Mouse (Mus musculus) frontal cortex, adult (tissue): ENCODE results near the gene Spata18.
A peak's percentile ranks its signal among the peaks of the same experiment; 100 is the strongest.

Experiments
- ATAC-seq: cut with Nextera tagmentation; 2 replicates; pipeline ENCODE4 v1.9.2; 2017; ENCODE audit warnings: mild to moderate bottlenecking, moderate library complexity, mixed read lengths; ENCODE audit not compliant: low TSS enrichment

Spata18 gene

GRCm38 (mm10) chr5:73651061-73651854 lies at the start of gene Spata18:
Gene Spata18, plus strand, starts transcription at chr5:73651379.
- no peak for ATAC-seq

- ATAC-seq: no peak
Measured at GRCm38 (mm10) chr5:73602865-73603264, 48.3 kb upstream of the Spata18 start.

GRCm38 (mm10) chr5:73604542-73604941 lies 46.6 kb upstream of the Spata18 start:
- peak; percentile 69 for ATAC-seq

GRCm38 (mm10) chr5:73604964-73605363 lies 46.2 kb upstream of the Spata18 start:
- peak; percentile 88 for ATAC-seq

DNA sequence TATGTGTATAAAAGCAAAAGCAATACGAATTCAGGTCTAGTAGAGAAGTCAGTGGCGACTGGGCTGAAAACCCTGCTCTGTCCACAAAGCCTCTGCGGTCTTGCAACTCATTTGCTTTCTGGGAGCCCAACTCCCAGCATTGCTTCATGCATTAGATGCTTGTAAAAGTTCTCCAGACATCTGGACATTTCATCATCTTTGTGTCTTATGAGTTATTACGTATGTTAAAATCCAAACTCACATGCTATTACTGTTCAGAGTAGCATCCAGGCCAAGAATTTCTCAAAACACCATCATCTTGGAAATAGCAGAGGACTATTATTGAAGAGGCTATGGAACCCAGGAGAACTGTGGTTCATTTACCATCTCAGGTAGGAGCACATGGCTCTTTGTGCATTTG lies 40.1 kb upstream of the Spata18 start:
- ATAC-seq: no peak

DNA sequence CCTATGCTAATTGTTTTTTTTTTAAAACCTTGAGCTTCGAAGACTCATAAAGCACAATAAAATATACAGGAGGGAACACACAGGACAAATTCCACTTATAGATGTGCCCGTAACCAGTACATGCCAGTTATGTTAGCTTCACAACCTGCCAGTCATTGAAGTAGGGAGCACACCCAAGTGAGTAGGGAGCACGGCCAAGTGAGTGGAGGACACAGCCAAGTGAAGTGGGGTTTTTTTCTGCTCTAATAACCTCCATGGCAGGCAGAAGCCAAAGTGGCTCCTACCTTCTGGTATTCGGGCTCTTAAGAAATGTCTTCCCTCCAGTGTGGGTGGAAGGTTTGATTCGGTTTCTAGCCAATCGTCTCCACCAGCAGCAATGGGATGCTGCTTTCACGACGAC lies 37.9 kb upstream of the Spata18 start:
- ATAC-seq: no peak

- ATAC-seq: no peak
Measured at GRCm38 (mm10) chr5:73615211-73615610, 36.0 kb upstream of the Spata18 start.

GRCm38 (mm10) chr5:73618969-73619368 lies 32.2 kb upstream of the Spata18 start:
- ATAC-seq: peak; percentile 82

DNA sequence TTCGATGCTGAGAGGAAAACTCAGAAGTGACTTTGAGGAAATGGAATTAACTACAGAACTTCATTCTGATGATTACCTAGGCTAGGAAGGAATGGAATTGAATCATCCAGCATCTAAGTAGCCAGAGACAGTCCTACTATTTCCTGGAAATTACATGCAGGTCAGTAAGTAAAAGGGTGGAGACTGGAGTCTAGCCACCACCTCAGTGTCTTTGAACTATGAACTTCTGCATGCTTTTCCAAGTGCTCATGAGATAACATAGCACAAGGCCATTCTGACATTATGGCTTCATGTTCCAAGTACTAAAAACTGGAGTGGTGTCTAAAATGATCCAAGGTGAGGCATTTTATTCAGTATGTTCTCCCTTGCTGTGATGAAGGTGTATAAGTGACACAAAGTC lies 25.7 kb upstream of the Spata18 start:
- no peak for ATAC-seq

DNA sequence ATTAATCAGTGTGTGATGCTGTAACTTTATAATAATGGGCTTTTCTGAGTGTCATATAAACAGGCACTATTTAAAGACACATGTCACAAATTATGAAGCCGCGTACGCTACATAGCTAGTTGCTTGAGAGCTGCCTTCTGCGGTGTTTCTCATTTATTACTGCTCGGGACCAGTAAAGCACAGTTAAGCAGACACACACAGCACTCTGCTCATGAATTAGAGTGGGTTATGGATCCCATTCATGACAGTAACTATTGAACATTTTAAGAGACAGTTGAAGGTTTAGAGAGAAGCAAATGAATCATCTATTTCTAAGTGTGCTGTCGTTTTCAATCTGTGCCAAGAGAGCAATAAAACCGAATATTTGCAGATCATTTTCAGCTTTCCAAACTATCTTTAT lies 24.3 kb upstream of the Spata18 start:
- ATAC-seq: no peak

- no peak for ATAC-seq
Measured at GRCm38 (mm10) chr5:73627559-73627958, 23.6 kb upstream of the Spata18 start.

DNA sequence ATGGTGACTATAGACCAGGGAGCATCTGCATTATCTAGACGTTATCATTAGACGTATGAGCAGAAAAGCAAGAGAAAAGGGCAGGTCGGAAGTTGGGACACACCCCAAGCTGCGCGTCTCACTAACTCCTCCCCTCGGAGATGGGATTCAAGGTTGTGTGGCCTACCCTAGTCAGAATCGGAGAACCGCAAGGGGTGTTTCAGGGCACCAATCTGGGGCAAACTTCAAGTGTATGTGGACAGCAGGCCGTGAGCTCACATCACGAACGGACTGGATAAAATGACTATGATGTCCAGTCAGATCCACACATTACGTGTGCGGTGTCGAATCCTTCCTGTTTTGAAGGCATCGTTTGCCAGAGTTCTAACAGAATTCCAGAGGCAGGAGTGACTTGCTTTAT lies 23.2 kb upstream of the Spata18 start:
- no peak for ATAC-seq

DNA sequence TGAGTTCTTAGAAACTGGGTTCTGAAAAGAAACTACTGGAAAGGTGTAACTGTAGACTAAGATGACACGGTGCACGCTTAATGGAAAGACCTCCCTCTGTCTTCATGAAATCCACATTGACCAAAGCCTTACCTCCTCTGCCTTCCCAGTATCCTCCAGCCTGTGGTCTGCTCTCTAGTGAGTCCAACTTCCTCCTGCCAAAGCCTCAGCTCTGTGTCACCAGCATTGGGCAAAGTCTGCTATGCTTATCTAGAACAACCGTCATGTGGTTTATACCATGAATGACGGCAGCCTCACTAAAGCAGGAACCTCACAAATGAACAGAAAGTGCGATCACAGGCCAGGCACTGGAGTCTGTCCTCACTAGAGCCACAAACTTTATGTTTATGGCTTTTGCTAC lies 21.0 kb upstream of the Spata18 start:
- ATAC-seq: no peak

DNA sequence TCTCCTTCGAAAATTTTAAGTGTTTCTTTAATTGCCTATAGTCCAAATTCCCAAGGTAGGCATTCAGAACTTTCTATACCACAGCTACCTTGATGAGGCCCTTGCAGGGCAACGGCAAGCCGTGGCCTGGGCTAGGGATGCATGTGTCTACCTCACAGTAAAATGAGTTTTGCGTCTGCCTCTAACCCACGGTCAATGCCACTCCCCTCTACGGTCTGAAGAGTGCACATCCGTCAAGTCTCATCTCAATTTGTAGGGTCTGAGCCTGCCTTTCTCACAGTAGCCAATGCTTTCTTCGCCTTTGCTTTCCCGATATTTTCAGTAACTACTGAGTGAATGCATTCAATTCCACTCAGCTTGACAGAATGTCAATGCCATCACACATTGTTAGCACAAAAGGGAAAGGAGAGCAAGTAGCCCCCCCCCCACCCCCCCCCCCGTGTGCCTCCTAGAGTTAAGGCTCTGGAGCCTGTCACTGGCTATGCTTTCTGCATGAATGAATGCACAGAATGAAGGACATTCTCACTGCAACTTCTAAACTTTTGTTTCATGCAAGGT lies 20.1 kb upstream of the Spata18 start:
- ATAC-seq: no peak

- ATAC-seq: no peak
Measured at GRCm38 (mm10) chr5:73632291-73632690, 18.9 kb upstream of the Spata18 start, which contains the start of gene Lrrc66. Gene Lrrc66, minus strand, starts transcription at chr5:73632526.

DNA sequence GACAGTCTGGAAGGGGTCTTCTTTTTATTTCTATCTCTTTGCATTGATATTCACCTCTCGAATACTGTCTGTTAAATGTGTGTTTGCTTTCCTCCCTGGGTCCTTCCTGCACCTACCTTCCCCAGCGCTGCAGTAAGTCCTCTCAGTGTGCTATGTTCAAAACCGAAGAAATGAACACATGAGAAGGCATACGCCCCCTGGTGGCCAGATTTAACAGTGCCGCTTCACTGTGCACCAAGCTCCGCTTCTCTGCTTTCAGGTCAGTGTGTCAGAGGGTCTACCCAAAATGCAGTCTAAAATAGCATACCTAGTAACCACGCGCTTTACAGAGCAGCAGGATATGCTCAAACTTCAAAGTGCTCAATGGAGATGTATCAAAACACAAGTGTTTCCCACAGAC lies 18.0 kb upstream of the Spata18 start:
- peak; percentile 76 for ATAC-seq

DNA sequence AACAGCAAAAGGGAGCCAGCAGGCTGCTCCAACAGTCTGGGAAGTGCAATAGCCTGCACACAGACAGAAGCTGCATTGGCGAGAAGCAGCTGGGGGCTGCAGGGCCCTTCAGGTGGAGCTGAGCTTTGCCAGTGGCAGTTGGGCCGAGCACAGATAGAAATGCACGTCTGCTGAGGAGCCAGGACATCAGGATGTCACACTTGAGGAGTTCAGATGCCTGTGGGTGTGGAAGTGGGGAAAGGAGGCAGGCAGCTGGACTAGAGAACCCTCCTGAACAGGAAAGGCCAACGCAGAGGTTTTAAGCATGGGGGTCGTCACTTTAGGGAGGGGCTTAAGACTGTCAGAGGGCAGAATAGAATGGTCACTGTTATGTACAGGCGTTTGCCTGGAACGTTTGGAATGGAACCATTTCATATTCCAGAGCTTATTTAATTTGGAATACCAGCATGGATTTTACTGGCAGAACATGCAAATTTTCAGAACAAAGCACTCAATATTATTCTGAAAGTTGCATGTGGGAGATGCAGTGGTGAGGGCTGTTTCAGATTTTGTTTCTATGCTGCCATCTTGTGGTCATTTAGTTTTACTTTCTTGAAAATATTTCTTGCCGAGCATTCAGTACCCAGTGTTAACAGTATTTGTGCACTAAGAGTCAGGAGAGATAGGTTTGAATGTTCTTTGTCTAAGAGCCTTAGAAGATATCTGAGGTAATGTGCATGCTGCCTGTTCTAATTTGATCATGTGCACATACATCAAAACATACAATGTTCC lies 13.7 kb upstream of the Spata18 start:
- ATAC-seq: peak; percentile 83

- ATAC-seq: no peak
Measured at GRCm38 (mm10) chr5:73641058-73641457, 10.1 kb upstream of the Spata18 start.

GRCm38 (mm10) chr5:73642091-73642490 lies 9.1 kb upstream of the Spata18 start:
- no peak for ATAC-seq

- peak; percentile 93 for ATAC-seq
Measured at GRCm38 (mm10) chr5:73647261-73647900, 3.8 kb upstream of the Spata18 start, which contains the start of gene Sgcb. Gene Sgcb, minus strand, starts transcription at chr5:73647790.

DNA sequence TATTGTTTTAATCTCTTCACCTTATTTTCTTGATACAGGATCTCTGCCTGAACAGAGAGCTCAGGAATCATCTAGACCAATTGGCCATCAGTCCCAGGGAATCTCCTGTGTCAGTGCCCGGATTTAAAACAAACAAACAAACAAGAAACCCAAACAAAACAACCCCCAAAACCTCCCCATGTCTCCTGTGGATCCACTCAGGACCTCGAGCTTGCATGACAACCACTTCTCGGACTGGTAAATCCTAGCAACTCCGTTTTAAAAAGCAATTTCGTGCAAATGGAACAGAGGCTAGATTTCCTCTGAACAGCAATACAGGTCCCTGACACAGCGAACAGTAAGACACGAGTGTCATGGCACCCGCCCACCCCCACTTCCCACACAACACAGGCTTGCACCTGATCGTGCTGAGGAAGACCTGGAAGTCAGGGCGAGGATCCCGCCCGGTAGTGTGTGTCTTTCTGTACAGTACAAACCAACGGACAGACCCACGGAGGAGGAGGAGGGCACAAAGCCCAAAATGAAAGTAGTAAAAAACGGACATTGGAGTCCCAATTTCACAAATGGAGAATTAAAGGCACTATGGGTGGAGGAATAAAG lies 714 bp upstream of the Spata18 start:
- no peak for ATAC-seq

DNA sequence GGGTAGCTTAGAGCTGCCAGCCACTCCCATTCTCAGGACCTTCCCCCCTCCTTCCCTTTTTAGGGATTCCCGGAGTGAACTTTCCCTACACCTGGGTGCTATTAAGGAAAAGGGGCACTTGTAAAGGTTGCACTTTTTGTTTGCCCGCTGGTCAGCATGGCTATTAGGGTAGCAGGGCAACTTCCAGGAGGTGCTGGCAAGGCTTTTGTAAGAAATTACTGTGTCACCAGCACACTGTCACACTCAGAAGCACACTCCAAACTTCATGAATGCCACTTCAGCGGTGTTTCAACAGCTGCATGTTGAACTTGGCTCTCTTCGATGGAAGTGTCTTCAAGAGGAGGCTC lies 649 bp downstream of the Spata18 start:
- ATAC-seq: no peak
